In genomic region chr7:117382006-117382405, GRCm38 (mm10) we compare ENCODE assay signal across 8 mouse cellular contexts. TPM values are rescaled to one million over a fixed set of nuclear protein-coding genes. Genes with fewer than 3 reads are reported as not detected.
DNase-seq lines count a peak whose midpoint lies in the region; ATAC-seq and TF ChIP-seq lines count a peak whose summit lies in the region.

No protein-coding gene starts in this region.

- peak overlapping the region; percentile 71 for H3K4me3 ChIP-seq in layer of hippocampus, adult 2 months
- H3K4me3 ChIP-seq in embryonic facial prominence, embryonic 14.5 days (ENCODE audit: low read depth, low read length), result peak overlapping the region; percentile 82
- peak overlapping the region; percentile 71 for H3K4me3 ChIP-seq in intestine, embryonic 14.5 days (ENCODE audit: low read depth, low read length)

- peak overlapping the region; percentile 93 for H3K4me2 ChIP-seq in embryonic facial prominence, embryonic 14.5 days (ENCODE audit: low read depth, low read length)
- peak overlapping the region; percentile 78 for H3K4me2 ChIP-seq in intestine, embryonic 14.5 days (ENCODE audit: low read length)

- H3K4me1 ChIP-seq in embryonic facial prominence, embryonic 14.5 days (ENCODE audit: control insufficient read depth, insufficient read depth, low read length), result peaks cover 6% of the 10 kb centered on the region; the same call in 1 of the 2 replicates
- peaks cover 9% of the 10 kb centered on the region for H3K4me1 ChIP-seq in intestine, embryonic 14.5 days (replicated peaks; ENCODE audit: control insufficient read depth, insufficient read depth, low read length)

- no peak for TF ChIP-seq CTCF in layer of hippocampus, adult 2 months (conservative IDR thresholded peaks at IDR 0.05)

- DNase-seq in layer of hippocampus, adult 2 months (ENCODE audit: low spot score in 2 of 2), result peak in 1 of 2 experiments; percentile 11
- DNase-seq in layer of hippocampus, postnatal 10 days (ENCODE audit: low spot score in 2 of 2), result no peak
- DNase-seq in embryonic facial prominence, embryonic 14.5 days (ENCODE audit: low spot score), result no peak
- DNase-seq in intestine, embryonic 14.5 days (ENCODE audit: low spot score), result no peak
- DNase-seq in layer of hippocampus, postnatal 36 days, result no peak
- DNase-seq in thymus, adult 18-20 months, result no peak
- DNase-seq in cerebellum, adult 18-20 months, result no peak

- no peaks in the 10 kb centered on the region for H3K9me3 ChIP-seq in embryonic facial prominence, embryonic 14.5 days (ENCODE audit: control insufficient read depth, low read length)
- H3K9me3 ChIP-seq in intestine, embryonic 14.5 days (ENCODE audit: control insufficient read depth, low read length), result no peaks in the 10 kb centered on the region

- peak overlapping the region; percentile 92 for H3K27ac ChIP-seq in layer of hippocampus, adult 2 months
- H3K27ac ChIP-seq in embryonic facial prominence, embryonic 14.5 days (replicated peaks; ENCODE audit: low read depth, low read length), result no peak overlapping the region
- no peak overlapping the region for H3K27ac ChIP-seq in intestine, embryonic 14.5 days (ENCODE audit: low read depth)

- H3K27me3 ChIP-seq in embryonic facial prominence, embryonic 14.5 days (replicated peaks; ENCODE audit: control insufficient read depth, insufficient read depth, low read length), result no peaks in the 10 kb centered on the region; the same call in 1 of the 2 replicates
- 0 out of 2 replicates have a peak, but pooled peaks cover 7% of the 10 kb centered on the region for H3K27me3 ChIP-seq in intestine, embryonic 14.5 days (replicated peaks; ENCODE audit: control insufficient read depth, insufficient read depth, low read length)

- WGBS in embryonic facial prominence, embryonic 14.5 days, result 29% methylated on average over 2 of the region's 2 CpGs
- 29% methylated on average over 2 of the region's 2 CpGs for WGBS in intestine, embryonic 14.5 days

- no peaks in the 10 kb centered on the region for H3K36me3 ChIP-seq in embryonic facial prominence, embryonic 14.5 days (ENCODE audit: control insufficient read depth, insufficient read depth, low read length)
- H3K36me3 ChIP-seq in intestine, embryonic 14.5 days (ENCODE audit: control insufficient read depth, insufficient read depth, low read length), result no peaks in the 10 kb centered on the region

- no peak for ATAC-seq in embryonic facial prominence, embryonic 14.5 days (ENCODE audit: low read depth)
- no peak for ATAC-seq in intestine, embryonic 14.5 days (replicated peaks; ENCODE audit: low FRiP score, low TSS enrichment, low read depth)
- peak; percentile 14; the same call in 1 of the 2 replicates for ATAC-seq in monocyte, adult 5-6 weeks (replicated peaks; ENCODE audit: insufficient number of reproducible peaks, low FRiP score, low TSS enrichment, poor library complexity, severe bottlenecking)

- peak overlapping the region; percentile 82 for H3K9ac ChIP-seq in embryonic facial prominence, embryonic 14.5 days (ENCODE audit: low read depth, low read length)
- peak overlapping the region; percentile 63 for H3K9ac ChIP-seq in intestine, embryonic 14.5 days (ENCODE audit: low read length)

RNA-seq across cellular contexts. Expression of gene Xylt1, which starts 1.2 kb away (rescaled TPM):
- total RNA-seq in layer of hippocampus, adult 2 months (2021), result 10 to 100 TPM; 43.5 to 43.9 TPM
- 10 to 100 TPM; 54.7 to 66.3 TPM for total RNA-seq in layer of hippocampus, postnatal 10 days (2021)
- polyA plus RNA-seq in embryonic facial prominence, embryonic 14.5 days (2014; fragmentation: Nextera tagmentation; extraction: Ambion mirVana), result 3.0 and 3.6 TPM in 2 replicates
- 1.5 and 1.6 TPM in 2 replicates for polyA plus RNA-seq in intestine, embryonic 14.5 days (2014; fragmentation: Nextera tagmentation; extraction: Ambion mirVana)
- total RNA-seq in monocyte, adult 5-6 weeks (2017), result 30.0 to 50.7 TPM (median 43.6 TPM) in 3 replicates
- total RNA-seq in layer of hippocampus, postnatal 36 days (2021), result 10 to 100 TPM; 48.9 to 49.5 TPM
